Mouse (Mus musculus) adrenal gland, adult 18-20 months (tissue): ENCODE measurements around the gene Calm2. TPM values are rescaled to one million over a fixed set of nuclear protein-coding genes. Genes with fewer than 3 reads are reported as not detected.
A peak's percentile ranks its signal among the peaks of the same experiment; 100 is the strongest.

ENCODE experiments used
- DNase-seq, 2 experiments: peaks; one replicate each; pipeline ENCODE4 v3.0.0; 2021 to 2022; ENCODE audit warnings: low spot score in 2 of 2
- long read RNA-seq, 2 experiments: library from polyadenylated mRNA; stranded (forward); transcript quantifications; one replicate each; pipeline ENCODE4 v2.0.0; 2021
- total RNA-seq, 2 experiments: library from RNA; stranded (reverse); gene quantifications; 1 replicate in 1 of 2; 2 replicates in 1 of 2; pipeline ENCODE4 v1.2.3; 2021

Gene Calm2
- total RNA-seq, result 100 to 1,000 TPM; 343 to 481 TPM
- long read RNA-seq, experiment 1, transcript Calm2-201 (6 exons, 1,205 nt), result major isoform, 137 of 140 reads
- long read RNA-seq, experiment 1, partial matches to known transcripts, result 0 of 140 reads
- long read RNA-seq, experiment 1, other reads (novel, unspliced or antisense), result 3 of 140 reads
- long read RNA-seq, experiment 2, transcript Calm2-201 (6 exons, 1,205 nt), result major isoform, 618 of 644 reads
- long read RNA-seq, experiment 2, partial matches to known transcripts, result 11 of 644 reads
- long read RNA-seq, experiment 2, other reads (novel, unspliced or antisense), result 12 of 644 reads

DNA sequence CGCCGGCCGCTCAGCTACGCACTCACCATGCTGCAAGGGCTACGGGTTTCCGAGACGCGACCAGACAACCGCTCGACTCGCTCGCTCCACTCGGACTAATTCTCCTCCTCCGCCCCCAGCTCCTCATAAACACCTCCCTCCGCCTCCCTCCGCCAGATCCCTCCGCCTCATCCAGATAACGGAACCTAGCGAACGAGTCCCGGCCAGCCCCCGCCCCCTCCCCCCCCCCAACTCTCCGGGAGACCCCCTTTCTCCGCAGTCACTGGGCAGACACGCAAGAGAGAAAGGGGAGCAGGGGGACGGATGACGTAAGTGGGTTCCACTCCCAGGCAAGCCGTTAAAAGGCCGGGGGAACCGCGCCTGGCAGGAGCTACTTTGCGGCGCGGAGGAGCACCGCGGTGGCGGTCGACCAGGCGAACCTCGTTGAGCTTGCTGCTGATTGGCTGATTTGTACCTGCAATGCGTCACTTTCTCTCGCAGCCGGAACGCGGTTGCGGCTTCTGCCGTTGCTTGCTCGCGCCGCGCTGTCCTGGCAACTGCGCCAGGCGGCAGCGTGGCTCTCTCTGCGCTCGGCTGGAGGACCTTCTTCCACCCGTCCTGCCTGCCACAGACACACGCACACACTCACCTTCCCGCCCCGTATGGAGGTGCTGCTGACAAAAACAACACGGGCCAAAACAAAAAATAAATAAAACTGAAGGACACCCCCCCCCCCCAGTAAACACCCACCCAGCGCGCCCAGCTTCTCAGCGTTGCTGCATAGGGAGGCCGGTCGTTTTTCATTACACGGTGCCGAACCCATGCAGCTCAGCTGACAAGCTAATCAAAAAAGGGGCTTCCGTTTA is at the start of gene Calm2:
Gene Calm2, minus strand, starts transcription at position 169 of the 845 bp plus-strand sequence.
- DNase-seq, result peak; percentile 98 to 100

DNA sequence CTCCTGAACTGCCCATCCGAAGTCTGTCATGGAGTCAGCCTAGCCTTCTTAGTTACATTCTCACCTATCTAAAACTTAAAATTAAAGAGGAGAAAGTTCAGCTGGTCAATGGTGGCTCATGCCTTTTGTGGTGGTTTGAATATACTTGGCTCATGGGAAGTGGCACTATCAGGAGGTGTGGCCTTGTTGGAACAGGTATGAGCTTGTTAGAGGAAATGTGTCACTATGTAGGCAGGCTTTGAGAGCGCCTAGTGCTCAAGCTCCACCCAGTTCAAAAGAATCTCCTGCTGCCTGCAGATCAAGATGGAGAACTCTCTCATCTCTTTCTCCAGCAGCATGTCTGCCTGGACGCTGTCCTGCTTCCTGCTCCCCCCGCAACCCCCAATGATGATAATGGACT is 48.8 kb upstream of the Calm2 start:
- no peak for DNase-seq

DNA sequence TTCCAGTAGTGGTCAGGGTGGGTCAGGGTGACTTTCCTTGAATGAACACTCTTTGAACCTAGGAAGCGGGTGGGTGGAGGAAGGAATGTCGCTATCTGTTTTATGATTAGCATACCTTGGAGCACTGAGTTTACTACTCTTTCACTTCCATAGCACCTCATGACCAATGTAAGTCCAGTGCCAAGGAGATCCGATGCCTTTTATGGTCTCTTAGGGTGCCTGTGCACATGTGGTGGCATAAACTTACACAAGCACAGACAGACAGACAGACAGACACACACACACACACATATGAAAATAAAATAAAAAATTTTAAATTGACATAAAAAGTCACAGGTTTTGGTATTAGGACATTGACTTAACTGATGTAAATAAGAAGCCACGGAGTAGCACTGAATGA is 47.6 kb upstream of the Calm2 start:
- DNase-seq, result no peak

DNA sequence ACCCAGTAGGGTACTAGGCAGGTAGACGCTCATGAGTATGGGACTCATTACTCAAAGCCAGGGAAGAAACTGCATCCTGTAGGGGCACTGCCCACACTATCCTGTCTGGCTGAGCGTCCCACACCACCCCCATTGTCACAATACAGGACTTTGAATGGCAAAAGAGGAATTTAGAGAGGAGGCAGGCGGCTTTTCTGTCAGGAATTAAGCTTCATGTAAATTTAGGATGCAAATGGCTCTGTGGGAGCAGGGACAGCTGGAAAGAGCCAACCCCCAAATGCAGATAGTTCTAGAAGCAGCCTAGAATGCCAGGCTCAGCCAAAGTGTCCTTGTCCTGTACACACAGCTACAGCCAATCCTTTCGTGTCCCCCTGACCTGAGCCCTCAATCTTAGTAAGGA is 45.6 kb upstream of the Calm2 start:
- no peak for DNase-seq

- DNase-seq, result peak in 1 of 2 experiments; percentile 28
These were observed 43.6 kb upstream of the Calm2 start for GRCm38 (mm10) chr17:87490295-87490694.

- no peak for DNase-seq
These were observed 39.0 kb upstream of the Calm2 start for GRCm38 (mm10) chr17:87485751-87486150.

- no peak for DNase-seq
These were observed 36.1 kb upstream of the Calm2 start for GRCm38 (mm10) chr17:87482867-87483266.

GRCm38 (mm10) chr17:87478569-87478968 is 31.8 kb upstream of the Calm2 start:
- no peak for DNase-seq

DNA sequence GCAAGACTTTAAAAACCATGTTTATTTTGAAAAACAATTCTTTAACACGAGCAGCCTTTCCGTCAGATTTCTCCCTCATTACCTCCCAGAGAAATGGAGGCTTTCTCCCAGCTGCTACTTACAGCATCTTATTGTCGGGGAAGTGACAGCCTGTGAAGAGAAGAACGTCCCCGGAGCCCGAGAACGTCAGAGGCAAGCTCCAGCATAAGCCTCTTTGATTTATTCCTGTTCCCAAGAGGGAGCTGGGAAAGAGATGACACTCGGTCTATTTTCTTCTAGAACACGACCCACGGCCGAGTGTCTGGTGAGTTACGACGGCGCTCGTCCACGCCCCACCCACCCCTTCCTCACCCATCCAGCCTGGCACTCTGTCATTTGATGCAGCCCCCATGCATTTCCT is 30.9 kb upstream of the Calm2 start:
- DNase-seq, result no peak

DNA sequence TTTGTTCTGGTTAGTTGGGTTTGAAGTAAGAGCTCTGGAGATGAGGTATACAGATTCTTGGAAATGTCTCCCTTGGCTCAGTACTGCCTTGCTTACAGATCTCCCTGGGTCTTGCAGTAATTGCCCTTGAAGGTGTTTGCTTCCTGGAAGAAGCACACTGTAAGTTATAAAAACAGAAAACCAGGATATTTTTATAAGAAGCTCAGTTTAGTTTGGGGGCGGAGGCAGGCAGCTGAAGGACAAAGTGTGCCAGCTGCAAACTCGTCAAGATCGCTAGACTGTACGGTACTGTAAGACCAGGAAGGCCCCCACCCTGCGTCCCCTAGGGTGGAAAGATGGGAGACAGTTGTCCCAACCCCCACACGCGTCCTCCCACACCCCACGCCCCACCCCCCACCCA is 28.6 kb upstream of the Calm2 start:
- no peak for DNase-seq

DNA sequence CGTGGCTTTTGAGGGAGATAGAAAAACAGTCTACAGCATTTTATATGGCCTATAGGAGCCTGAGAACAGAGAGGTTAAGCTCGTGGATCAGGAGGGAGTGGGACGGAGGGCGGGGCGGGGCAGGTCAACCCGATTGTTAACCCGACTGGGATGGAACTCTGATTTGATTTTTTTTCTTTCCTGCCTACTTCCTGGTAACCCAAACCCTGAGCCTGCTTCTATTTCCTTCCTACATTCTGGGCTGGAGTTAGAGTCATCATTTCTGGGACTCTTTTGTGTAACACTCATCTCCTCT is 27.7 kb upstream of the Calm2 start:
- DNase-seq, result no peak

DNA sequence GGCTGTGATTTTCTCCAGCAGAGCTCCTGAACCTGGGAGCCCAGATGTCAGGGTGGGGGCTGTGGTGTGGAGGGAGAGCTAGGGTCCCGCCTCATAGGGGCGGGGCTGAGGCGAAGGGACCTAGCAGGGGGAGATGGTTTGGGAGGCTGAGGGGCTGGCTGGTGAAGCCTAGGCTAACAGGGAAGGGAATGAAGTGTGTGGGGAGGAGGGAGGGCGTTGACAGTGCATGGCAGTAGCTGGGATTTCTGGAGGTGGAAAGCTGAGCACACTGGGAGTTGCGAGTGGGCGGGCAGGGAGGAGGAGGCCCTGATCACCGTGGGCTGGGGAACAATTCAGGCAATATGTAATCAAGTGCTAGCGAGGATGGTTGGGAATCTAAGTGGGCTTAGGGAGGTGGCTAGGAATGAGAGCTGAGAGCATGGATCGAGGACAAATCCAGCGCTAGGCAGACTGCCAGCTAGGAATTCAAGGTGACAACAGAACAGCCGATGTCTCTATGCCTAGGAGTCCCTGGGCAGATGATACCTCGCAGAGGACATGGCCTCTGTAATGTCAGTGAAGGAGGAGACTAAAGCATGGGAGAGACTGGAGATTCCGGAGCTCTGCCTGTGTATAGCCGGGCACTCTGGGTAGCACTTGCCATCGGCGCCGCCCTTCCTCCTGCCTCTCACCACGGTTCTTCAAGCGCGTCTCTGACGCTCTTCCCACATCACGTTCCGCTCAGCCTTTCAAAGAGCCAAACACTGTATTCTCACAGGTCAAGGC is 27.2 kb upstream of the Calm2 start:
- peak; percentile 35 to 40 for DNase-seq

DNA sequence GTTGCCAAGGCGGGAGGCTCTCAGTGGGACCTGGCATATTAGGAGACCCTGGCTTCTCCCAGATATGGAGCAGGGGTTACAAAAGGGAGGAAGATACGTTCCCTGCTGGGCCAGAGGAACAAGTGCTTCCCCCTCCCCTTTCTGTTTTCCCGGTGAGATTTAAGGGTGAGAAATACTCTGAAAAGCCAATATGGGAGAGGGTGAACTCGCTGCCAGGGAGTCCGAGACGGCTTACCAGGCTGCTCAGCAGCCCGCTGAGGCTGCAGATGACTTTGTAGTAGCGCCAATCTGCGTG is 26.7 kb upstream of the Calm2 start:
- no peak for DNase-seq

- DNase-seq, result no peak
These were observed 26.1 kb upstream of the Calm2 start for GRCm38 (mm10) chr17:87472879-87473278.

- no peak for DNase-seq
These were observed 24.9 kb upstream of the Calm2 start for GRCm38 (mm10) chr17:87471661-87472060.

- DNase-seq, result no peak
These were observed 24.1 kb upstream of the Calm2 start for GRCm38 (mm10) chr17:87470797-87471196.

- DNase-seq, result no peak
These were observed 23.5 kb upstream of the Calm2 start for GRCm38 (mm10) chr17:87470282-87470681.

- no peak for DNase-seq
These were observed 22.7 kb upstream of the Calm2 start for GRCm38 (mm10) chr17:87469428-87469827.

- DNase-seq, result no peak
These were observed 21.9 kb upstream of the Calm2 start for GRCm38 (mm10) chr17:87468616-87469015.

DNA sequence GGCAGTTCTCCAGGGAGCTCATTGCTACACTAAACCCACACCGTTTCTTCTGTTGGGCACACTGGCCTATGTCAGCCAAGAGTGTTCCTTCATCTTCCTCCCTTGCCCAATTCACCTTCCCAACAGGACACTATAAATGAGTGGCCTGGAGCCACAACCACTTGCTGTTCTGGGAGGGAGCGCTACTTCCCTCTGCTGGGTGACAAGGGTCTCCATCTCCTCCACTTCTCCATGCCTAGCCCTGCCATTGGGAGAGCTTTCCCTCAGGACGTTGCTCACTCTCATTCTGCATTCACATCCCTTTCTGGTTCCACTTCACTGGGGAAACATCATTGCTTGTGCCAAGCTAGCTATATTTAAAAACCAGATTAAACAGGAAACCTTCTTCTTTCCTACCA is 14.8 kb upstream of the Calm2 start:
- DNase-seq, result no peak

GRCm38 (mm10) chr17:87460669-87461498 is 14.1 kb upstream of the Calm2 start:
- DNase-seq, result no peak
